Mouse (Mus musculus) megakaryocyte, embryonic 14.5 days (primary cell): ENCODE results near the gene Iqch.

Experiments used
- FLI1 ChIP-seq: IDR thresholded peaks from 2 replicates; pipeline ENCODE4 v1.6.1; 2012; ENCODE audit warnings: low read length, inconsistent platforms, mixed read lengths
- GATA1 ChIP-seq: IDR thresholded peaks from 3 replicates; pipeline ENCODE4 v1.6.1; 2012; ENCODE audit warnings: mixed read lengths, low read length, inconsistent platforms, borderline replicate concordance

- no peak for TF ChIP-seq GATA1
- no peak for TF ChIP-seq FLI1
These were observed 224.8 kb downstream of the Iqch start, which contains the start of gene Map2k5 for GRCm38 (mm10) chr9:63377270-63378142.
